Mouse (Mus musculus): ENCODE data around the gene 4930539E08Rik.

The 4930539E08Rik gene

GRCm38 (mm10) chr17:28896095-28896780 is 18.9 kb downstream of the 4930539E08Rik start:
- no peak for DNase-seq (ENCODE audit: low spot score in 2 of 2)

GRCm38 (mm10) chr17:28895217-28895875 is 19.8 kb downstream of the 4930539E08Rik start:
- DNase-seq (ENCODE audit: low spot score in 2 of 2) = no peak

- no peak for DNase-seq (ENCODE audit: low spot score in 2 of 2)
Measured at GRCm38 (mm10) chr17:28894050-28894767, 20.9 kb downstream of the 4930539E08Rik start.

- no peak for DNase-seq (ENCODE audit: low spot score in 2 of 2)
Measured at GRCm38 (mm10) chr17:28886266-28886665, 28.9 kb downstream of the 4930539E08Rik start.

GRCm38 (mm10) chr17:28885231-28885630 is 29.9 kb downstream of the 4930539E08Rik start:
- DNase-seq (ENCODE audit: low spot score in 2 of 2) = no peak

- no peak for DNase-seq (ENCODE audit: low spot score in 2 of 2)
Measured at GRCm38 (mm10) chr17:28883941-28884516, 31.1 kb downstream of the 4930539E08Rik start.

GRCm38 (mm10) chr17:28882810-28883209 is 32.3 kb downstream of the 4930539E08Rik start:
- no peak for DNase-seq (ENCODE audit: low spot score in 2 of 2)

GRCm38 (mm10) chr17:28882316-28882715 is 32.8 kb downstream of the 4930539E08Rik start:
- DNase-seq (ENCODE audit: low spot score in 2 of 2) = peak; percentile 71 to 74

- peak; percentile 85 to 87 for DNase-seq (ENCODE audit: low spot score in 2 of 2)
Measured at GRCm38 (mm10) chr17:28879931-28880391, 35.2 kb downstream of the 4930539E08Rik start.

GRCm38 (mm10) chr17:28876821-28877220 is 38.3 kb downstream of the 4930539E08Rik start:
- DNase-seq (ENCODE audit: low spot score in 2 of 2) = peak in 1 of 2 experiments; percentile 63

- no peak for DNase-seq (ENCODE audit: low spot score in 2 of 2)
Measured at GRCm38 (mm10) chr17:28876331-28876730, 38.8 kb downstream of the 4930539E08Rik start.

- DNase-seq (ENCODE audit: low spot score in 2 of 2) = peak; percentile 86 to 91
Measured at GRCm38 (mm10) chr17:28875316-28875715, 39.8 kb downstream of the 4930539E08Rik start.

GRCm38 (mm10) chr17:28874825-28875224 is 40.3 kb downstream of the 4930539E08Rik start:
- no peak for DNase-seq (ENCODE audit: low spot score in 2 of 2)

GRCm38 (mm10) chr17:28874216-28874615 is 40.9 kb downstream of the 4930539E08Rik start:
- DNase-seq (ENCODE audit: low spot score in 2 of 2) = peak in 1 of 2 experiments; percentile 62

- no peak for DNase-seq (ENCODE audit: low spot score in 2 of 2)
Measured at GRCm38 (mm10) chr17:28872322-28872721, 42.8 kb downstream of the 4930539E08Rik start.

- DNase-seq (ENCODE audit: low spot score in 2 of 2) = no peak
Measured at GRCm38 (mm10) chr17:28871831-28872230, 43.3 kb downstream of the 4930539E08Rik start.

- DNase-seq (ENCODE audit: low spot score in 2 of 2) = no peak
Measured at GRCm38 (mm10) chr17:28870435-28870834, 44.7 kb downstream of the 4930539E08Rik start.

GRCm38 (mm10) chr17:28869412-28870110 is 45.6 kb downstream of the 4930539E08Rik start:
- DNase-seq (ENCODE audit: low spot score in 2 of 2) = peak; percentile 88 to 94

- DNase-seq (ENCODE audit: low spot score in 2 of 2) = no peak
Measured at GRCm38 (mm10) chr17:28867381-28867780, 47.7 kb downstream of the 4930539E08Rik start.

- DNase-seq (ENCODE audit: low spot score in 2 of 2) = no peak
Measured at GRCm38 (mm10) chr17:28866921-28867320, 48.2 kb downstream of the 4930539E08Rik start.

- DNase-seq (ENCODE audit: low spot score in 2 of 2) = no peak
Measured at GRCm38 (mm10) chr17:28864464-28864863, 50.7 kb downstream of the 4930539E08Rik start.
